Mouse (Mus musculus) CH12.LX (cell line): ENCODE data around the gene Gm20662.

Experiments
- CHD1 ChIP-seq: IDR thresholded peaks from 2 replicates; pipeline ENCODE4 v1.6.1; 2012; ENCODE audit warnings: low read depth, low read length, improper control_type of control experiment, inconsistent platforms
- CTCF ChIP-seq, 2 experiments: IDR thresholded peaks in 1 of 2; conservative IDR thresholded peaks in 1 of 2; 2 replicates each; pipeline ENCODE4 v1.5.1; 2011 to 2012; ENCODE audit warnings: low read depth in 2 of 2, low read length in 2 of 2, improper control_type of control experiment in 1 of 2, inconsistent platforms in 1 of 2, mild to moderate bottlenecking in 1 of 2, moderate library complexity in 1 of 2
- HCFC1 ChIP-seq: IDR thresholded peaks from 2 replicates; pipeline ENCODE4 v1.6.1; 2012; ENCODE audit warnings: low read depth, mild to moderate bottlenecking, inconsistent platforms, low read length, improper control_type of control experiment
- MAX ChIP-seq: IDR thresholded peaks from 2 replicates; pipeline ENCODE4 v1.6.1; 2011; ENCODE audit warnings: low read length, improper control_type of control experiment
- MAZ ChIP-seq: IDR thresholded peaks from 2 replicates; pipeline ENCODE4 v1.6.1; 2012; ENCODE audit warnings: low read depth, mild to moderate bottlenecking, inconsistent platforms, low read length, improper control_type of control experiment, moderate library complexity
- POLR2A ChIP-seq: IDR thresholded peaks from 2 replicates; pipeline ENCODE4 v1.6.1; 2011; ENCODE audit warnings: low read depth, mild to moderate bottlenecking, improper control_type of control experiment, low read length
- POLR2AphosphoS2 ChIP-seq: IDR thresholded peaks from 2 replicates; pipeline ENCODE4 v1.6.1; 2011; ENCODE audit warnings: low read depth, low read length, improper control_type of control experiment
- TCF12 ChIP-seq: IDR thresholded peaks from 2 replicates; pipeline ENCODE4 v1.6.1; 2014; ENCODE audit warnings: low read depth, mild to moderate bottlenecking, inconsistent platforms, low read length, improper control_type of control experiment
- USF1 ChIP-seq: IDR thresholded peaks from 2 replicates; pipeline ENCODE4 v1.6.1; 2014; ENCODE audit warnings: low read depth, mild to moderate bottlenecking, inconsistent platforms, low read length, improper control_type of control experiment
- ZC3H11A ChIP-seq: IDR thresholded peaks from 2 replicates; pipeline ENCODE4 v1.6.1; 2012; ENCODE audit warnings: low read depth, mild to moderate bottlenecking, inconsistent platforms, low read length, improper control_type of control experiment
- ZNF384 ChIP-seq: IDR thresholded peaks from 2 replicates; pipeline ENCODE4 v1.6.1; 2012; ENCODE audit warnings: low read depth, low read length, improper control_type of control experiment, inconsistent platforms

- TF ChIP-seq POLR2A: no peak
- no peak for TF ChIP-seq USF1
- TF ChIP-seq CTCF (conservative IDR thresholded peaks at IDR 0.05 in 1 of 2, IDR thresholded peaks at IDR 0.05 in 1 of 2; ENCODE audit: low read depth in 2 of 2, low read length in 2 of 2): no peak
- TF ChIP-seq CHD1: no peak
- no peak for TF ChIP-seq TCF12
- no peak for TF ChIP-seq ZNF384
- 0 out of 2 replicates have a peak, but pooled peaks have one; percentile 18 for TF ChIP-seq POLR2AphosphoS2
- no peak for TF ChIP-seq MAZ
- no peak for TF ChIP-seq MAX
- TF ChIP-seq HCFC1: no peak
- no peak for TF ChIP-seq ZC3H11A
Observed at GRCm38 (mm10) chr9:108055061-108055460, 58.9 kb downstream of the Gm20662 start.
